Mouse (Mus musculus) naive thymus-derived CD4-positive, alpha-beta T cell, adult 2 months (primary cell): ENCODE results near the gene Pgap3.
A peak's percentile ranks its signal among the peaks of the same experiment; 100 is the strongest.

Experiments used
- DNase-seq: peaks from one replicate; pipeline ENCODE4 v3.0.0-alpha.2; 2011; ENCODE audit warnings: low read depth

Gene Pgap3

DNA sequence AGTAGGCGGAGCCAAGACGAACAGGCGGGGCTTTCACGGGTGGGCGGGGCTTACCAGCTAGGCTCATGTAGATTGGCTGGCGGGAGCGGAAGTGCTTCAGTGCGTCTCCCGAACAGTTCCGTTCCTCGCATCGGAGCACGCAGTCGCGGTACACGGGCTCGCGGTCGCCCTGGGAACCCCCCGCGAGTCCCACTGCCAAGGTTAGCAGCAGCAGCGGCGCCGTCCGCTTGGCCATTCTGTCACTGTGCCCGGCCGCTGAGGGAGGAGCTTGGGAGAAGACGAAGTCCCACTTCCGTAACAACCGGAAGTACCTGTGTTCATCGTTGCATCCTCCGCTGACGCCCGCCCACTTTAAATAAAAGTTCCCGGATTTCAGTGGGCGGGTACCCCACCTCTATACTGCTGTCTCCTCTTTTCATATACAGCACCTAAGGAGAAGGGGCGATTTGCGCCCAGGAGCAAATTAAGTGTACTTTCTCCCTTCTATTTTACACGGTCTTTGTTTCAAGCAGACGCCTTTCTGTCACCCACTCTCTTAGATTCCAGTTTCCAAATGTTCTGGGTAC is at the start of gene Pgap3:
Gene Pgap3 (minus strand): TSS at position 330 of the 566 bp plus-strand sequence.
- DNase-seq, result peak; percentile 95

DNA sequence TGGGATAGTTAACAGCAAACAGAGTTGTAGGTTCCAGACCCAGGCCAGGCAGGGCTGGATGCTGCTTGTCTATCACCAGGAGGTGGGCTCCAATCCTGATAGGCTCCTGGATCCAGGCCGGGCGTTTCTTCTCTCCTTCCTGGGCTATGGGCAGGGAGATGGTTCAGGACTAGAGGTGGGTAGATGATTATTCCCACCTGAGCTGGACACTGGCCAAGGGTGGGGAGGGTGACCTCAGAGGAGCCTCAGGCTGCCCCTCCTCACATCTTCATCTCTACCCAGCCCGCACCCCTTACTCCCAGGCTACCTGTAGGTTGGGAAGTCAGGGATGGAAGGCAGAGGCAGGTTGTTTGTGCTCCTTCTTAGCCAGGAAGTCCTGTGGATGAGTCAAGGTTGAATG is 49.1 kb upstream of the Pgap3 start:
- DNase-seq, result no peak

DNA sequence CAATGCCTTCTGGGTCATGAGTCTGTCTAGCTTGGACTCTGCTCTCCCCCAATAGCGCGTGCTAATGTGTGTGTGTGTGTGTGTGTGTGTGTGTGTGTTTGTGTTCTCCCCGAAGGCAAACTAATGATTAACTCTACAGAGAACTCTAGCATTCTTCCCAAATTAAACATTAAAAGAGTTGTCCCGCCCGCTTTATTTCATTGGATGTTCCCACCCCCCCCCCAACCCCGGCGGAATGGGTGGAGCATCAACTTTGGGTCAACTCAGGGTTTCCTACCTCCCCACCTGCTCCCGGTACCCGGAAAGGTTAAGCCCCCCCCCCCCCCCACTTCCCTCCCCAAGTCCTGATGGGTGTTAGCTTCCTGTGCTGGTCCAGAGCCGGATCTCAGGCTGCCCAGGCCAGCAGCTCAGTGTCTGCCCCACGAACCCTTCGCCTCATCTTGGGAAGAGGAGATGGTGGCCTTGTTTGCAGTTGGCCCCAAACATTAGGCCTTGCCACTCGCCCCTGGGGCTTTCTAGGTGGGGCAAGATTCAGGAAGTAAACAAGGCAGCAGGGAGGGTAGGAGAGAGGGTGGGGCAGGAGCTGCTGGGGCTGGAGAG is 48.0 kb upstream of the Pgap3 start:
- DNase-seq, result no peak

DNA sequence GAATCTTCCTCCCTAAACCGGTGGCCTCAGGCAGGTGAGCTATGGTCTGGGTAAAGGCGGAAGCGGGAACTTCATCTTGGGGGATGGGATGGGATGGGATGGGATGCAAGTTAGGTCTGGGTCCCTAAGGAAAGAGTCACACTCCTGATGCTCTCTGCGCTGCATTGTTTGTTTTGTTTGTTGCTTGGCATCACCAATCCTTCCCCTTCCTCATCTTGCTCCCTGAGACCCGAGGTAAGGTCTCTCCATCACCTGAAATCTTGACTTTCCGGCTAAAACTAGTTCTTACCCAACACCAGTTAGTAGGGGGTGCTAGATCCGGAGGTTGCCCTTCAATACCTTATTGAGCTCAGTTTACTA is 47.2 kb upstream of the Pgap3 start:
- DNase-seq, result no peak

DNA sequence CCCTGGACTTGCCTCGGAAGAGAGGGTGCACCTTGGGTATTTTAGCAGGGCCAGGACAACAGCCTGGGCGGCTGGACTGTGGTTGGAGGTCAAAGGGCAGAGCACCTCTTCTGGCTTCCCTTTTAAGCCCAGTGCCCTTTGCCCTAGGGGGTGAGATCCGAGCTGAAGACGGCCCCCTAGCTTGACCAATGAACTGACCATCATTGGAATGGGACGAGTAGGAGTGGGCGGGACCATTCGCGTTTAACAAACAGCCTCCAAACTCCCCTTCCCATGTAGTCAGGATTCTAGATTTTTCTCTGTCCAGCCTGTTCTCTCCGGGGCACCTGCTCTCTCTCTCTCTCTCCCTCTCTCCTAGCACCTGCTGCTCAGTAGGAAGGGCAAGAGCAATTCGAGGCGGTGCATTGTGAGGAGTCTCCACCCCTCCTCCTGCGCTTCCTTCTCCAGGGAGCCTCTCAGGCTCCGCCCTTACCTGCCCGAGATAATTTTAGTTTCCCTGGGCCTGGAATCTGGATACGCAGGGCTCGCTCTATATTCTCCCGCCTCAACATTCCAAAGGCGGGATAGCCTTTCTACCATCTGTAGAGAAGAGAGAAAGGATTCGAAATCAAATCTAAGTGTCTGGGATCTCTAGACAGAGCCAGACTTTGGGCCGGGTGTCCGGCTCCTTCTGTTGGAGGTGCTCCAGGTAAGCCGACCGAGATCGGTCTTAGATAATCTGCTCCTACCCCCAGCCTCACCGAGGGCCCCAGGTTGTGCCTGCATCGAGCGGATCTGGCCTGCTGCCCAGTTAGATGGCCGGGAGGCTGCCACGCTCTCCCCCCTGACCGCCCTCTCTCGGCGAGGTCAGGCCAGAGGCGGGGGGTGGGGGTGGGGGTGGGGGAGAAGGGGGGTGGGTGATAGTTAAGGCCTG is 46.5 kb upstream of the Pgap3 start:
- no peak for DNase-seq

DNA sequence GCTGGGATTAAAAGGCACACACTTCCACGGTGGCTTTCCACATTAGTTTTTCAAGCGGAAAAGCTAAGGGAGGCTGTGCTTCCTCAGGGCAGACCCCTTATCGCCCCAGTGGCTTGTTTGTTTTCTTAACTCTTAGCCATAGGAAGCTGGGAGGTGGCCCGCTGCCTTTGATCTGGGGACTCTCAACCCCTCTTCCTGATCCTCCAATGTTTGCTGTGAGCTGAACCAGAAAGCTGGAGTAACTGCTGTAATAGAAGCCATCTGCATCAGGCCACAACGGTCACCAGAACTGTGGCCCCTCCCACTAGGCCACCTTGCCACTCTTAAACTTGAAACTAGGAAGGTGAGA is 45.9 kb upstream of the Pgap3 start, which contains the start of gene Grb7:
Gene Grb7 (plus strand): TSS at position 182 of the 349 bp plus-strand sequence.
- DNase-seq, result no peak

DNA sequence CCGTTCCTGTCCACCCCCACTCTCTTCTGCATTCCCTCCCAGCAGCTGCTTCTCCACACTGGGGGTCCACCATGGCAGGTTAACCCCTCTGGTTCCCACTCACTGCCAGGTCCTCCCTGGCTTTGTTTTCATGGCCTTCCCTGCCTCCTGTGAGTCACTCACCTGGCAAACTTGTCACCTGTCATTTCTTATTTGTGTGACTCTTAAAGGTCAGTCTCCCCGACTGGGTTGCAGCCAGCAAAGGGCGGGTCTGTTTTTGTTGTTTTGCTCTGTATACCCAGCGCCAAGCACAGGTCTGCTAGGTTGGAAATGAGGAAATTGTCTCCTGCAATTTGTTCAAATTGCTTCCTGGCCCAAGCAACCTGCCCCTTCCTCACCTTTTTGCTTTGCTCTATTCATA is 45.4 kb upstream of the Pgap3 start:
- no peak for DNase-seq

DNA sequence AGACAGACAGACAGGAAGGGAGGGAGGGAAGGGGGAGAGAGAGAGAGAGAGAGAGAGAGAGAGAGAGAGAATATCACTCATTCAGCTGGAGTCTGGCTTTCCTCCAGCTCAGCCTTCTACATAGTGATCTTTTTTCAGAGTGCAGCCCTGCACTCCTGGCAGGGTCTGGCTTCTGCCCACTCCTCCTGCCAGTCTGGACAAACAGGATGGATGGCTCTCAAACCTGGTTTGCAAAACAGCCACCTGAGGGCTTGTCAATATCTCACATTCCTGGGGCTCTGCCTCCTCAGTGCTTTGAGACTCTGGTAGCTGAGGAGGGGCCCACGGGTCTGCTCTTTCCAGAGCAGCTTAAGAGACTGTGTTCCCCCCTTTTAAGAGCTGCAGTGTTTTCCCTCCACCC is 44.9 kb upstream of the Pgap3 start:
- DNase-seq, result no peak

DNA sequence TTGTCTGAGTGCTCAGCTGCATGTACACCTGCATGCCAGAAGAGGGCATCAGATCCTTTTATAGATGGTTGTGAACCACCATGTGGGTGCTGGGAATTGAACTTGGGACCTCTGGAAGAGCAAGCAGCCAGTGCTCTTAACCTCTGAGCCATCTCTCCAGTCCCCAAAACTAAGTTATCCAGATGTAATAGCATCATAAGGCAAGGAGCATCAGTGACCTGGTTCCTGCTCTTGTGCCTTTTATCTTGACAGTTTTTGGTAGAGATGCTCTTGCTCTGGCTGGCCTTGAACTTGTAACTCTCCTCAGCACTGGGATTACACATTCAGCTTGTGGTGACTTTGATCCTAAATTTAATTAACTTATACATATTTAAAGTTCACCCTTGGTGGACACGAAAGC is 43.4 kb upstream of the Pgap3 start:
- no peak for DNase-seq

DNA sequence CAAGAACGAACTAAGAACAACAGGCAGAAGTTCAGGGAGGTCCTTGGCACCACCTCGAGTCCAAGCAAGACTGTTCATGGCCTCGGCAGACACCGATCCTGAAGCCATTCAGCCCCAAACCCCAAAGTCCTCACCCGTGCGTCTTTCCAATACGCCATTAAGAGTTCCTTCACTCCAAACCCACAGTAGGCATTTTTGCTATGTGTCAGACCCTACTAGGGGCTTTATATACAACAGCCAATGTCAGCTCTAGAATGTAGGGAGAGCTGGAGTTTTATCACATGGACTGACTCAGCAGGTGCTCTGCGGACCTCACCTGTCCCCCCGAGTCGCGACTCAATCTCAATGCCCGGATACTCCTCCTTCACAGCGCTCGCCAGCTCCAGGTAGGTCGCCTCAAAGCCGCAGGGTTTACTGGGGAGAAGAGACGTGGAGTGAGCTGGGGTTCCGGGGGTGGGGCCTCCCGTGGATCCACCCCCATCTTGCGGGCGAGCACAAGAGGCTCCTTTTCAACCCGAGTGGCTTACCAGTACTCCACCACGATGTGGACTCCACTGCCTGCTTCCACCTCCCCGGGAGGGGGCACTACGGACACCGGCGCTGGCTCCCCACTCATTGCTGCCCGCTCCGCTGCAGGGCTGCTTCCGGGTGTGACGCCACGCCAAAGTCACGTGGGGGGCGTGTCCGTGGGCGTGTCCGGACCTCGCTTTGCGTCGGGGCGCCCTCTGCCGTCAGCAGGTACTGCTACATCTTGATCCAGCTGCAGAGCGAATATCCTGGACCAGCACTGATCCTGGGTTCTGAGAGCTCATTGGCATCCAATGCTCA is 38.3 kb upstream of the Pgap3 start, which contains the start of gene Mien1:
Gene Mien1 (minus strand): TSS at position 661 of the 828 bp plus-strand sequence.
- DNase-seq, result peak; percentile 97

DNA sequence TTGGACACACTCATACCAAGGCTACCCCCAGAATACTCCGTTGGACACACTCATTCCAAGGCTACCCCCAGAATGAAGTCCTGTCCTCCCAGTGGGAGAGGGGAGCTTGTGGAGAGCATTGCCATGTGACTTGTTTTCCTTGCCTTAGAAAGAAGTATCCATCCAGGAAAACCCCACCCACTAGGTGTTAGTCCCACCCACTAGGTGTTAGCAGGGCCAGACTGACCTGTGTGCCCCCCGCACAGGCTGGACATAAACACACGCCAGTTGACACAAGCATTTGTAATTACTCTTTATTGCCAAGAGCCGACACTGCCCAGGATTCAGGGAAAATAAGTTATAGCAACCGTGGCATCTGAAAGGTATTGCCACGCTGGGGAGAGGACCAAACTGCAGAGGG is 37.2 kb upstream of the Pgap3 start:
- DNase-seq, result no peak

DNA sequence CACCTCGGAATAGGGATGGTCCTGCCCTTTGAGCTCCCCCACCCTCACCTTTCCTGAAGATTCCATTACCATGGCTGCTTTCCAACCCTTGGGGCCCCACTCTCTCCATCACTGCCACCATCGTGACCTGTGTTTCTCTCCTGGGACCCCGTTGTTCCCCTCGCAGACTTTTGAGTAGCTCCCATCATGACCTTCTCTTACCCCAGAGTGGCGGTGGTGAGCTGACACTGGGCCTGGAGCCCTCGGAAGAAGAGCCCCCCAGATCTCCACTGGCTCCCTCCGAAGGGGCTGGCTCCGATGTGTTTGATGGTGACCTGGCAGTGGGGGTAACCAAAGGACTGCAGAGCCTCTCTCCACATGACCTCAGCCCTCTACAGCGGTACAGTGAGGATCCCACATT is 35.4 kb upstream of the Pgap3 start:
- DNase-seq, result no peak

DNA sequence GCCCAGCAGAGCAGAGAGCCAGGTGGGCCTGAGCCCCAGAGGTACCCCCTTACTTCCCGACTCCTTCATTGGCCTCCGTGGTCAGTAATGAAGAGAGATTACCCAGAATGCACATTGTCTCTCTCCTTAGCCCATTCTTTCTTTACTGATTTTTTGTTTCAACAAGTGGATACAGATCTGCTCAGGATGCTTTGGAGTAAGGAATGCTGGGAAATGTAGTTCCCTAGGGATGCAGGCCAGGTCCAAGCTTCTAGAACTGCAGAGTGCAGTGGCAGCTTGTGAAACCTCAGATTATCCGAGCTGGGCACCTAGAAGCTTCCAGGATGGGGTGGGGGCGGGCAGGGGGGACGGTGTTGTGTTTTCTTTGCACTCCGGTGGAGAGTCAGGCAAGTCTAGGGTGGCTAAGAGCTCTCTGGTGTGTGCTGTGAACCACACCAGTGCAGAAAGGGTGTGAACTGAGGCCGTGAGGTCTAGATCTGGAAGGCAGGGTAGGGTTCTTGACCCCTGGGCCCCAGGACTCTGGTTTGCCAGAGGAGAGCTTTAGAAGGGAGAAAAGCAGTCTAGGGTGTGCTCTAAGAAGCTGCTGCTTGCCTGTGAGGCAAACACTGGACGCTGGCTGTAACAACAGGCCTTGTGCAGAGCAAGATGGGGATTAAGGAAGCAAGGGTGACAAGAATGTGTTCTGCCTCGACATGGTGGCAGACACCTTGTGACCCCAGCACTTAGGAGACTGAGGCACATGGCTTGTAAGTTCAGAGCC is 31.6 kb upstream of the Pgap3 start:
- no peak for DNase-seq

DNA sequence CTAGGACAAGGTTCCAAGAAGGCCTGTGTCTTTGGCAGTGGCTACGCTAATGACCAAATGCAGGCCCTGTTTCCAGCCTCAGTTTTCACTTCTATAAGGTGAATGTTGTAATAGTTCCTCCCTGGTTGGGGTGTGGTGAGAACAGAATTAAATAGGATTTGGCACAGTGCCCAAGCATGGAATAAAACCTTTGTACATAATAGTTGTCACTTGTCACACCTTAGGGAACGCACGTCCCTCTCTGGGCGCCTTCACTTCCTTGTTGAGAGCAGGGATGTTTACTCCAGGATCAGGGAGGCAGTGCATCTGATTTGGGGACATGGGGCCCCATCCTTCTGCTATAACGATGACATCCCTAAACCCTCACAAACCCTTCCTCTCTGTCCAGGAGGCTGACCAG is 28.1 kb upstream of the Pgap3 start:
- no peak for DNase-seq

DNA sequence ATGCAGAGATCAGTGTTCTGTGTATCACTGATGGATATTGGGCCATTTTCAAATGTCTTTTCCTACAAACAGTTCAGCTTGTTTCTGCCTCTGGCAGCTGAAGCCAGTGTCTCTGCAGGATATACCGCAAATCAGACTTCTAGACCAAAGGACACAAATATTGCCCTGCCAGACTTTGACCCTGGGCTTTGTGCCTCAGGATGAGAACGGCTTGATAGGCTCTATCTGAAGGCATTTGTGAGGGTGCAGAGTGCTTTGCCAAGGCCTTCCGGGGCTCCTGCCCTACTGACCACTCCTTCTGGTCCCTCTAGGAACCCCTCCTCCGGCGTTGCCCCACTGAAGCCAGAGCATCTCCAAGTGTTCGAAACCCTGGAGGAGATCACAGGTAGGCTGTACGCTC is 26.3 kb upstream of the Pgap3 start:
- no peak for DNase-seq

DNA sequence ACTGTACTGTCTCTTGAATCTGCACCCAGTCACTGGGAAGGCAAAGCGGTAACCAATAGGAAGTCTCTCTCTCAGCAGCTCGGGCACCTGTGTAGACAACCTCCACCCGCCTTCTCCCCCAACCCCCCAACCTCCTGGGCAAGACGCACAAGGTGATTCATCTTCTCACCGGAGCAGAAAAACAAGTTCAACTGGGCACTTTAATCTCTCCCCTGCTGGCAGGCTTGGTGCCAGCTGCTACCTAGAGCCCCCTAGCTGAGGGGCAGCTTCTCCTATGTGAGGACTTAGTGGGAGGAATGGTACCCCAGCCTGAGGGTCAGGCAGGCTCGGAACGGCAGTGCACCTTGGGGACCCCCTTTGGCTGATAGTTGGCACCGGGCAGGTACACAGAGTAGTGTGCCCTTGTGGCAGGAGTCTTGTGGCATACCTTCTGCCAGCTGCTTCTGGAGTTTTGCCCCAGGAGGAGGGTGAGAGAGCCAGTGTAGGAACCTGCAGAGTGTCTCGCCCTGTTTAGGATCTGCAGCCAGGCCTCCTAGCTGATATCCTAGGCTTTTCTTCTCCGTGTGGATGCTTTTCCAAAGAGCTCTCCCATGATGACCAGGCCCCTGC is 18.8 kb upstream of the Pgap3 start:
- DNase-seq, result no peak

DNA sequence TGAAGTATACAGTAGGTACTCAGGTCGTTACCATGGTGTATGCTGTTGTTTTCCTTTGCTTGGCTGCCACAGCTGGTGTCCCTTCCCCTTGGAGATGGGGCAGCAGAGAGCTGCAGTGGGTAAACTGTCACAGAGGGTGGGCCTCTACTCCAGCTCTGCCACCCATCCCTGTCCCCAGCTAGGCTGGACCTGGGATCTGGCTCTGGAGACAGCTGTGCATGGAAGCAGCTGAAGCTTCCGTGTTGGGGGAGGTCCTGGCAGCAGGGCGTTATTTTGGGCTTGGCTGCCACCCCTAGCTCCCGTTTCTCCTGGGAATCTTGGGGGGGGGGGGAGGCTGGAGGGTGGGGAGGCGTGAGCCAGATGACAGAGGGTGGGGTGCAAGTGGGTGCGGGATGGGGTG is 18.0 kb upstream of the Pgap3 start:
- DNase-seq, result no peak

DNA sequence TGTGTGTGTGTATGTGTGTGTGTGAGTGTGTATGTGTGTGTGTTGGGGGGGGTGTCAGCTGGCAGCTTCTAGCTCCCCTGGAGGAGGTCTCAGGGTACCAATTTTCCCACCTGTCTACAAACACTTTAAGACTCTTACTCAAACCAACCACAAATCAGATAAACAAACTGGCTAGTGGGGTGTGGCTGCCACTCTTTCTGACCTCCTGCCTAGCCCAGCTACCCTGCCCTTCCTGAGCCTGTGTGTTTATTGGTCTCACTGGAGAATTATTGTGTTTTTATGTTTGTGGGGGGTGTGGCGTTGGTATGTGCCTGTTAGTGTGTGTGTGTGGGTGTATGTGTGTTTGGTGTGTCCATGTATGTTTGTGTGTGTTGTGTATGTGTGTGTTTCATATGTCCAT is 16.8 kb upstream of the Pgap3 start:
- DNase-seq, result no peak

DNA sequence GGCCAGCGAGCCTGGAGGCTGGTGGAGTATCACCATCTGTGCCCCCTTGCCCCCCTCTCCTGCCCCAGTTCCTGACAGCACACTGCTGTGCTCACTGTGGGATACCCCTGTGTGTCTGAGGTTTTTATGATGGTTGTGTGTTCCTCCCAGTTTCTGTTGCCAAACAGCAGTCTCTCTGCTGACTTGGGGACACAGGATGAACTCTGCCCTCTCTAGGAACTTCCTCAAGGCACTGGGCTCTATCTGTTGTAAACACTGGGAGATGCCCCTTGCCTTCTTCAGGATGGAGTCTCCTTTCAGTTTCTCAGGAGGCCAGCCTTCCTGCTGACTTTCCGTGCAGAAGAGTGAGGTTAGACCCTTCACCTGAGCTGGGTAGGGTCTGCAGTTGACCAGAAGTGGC is 13.9 kb upstream of the Pgap3 start:
- no peak for DNase-seq

DNA sequence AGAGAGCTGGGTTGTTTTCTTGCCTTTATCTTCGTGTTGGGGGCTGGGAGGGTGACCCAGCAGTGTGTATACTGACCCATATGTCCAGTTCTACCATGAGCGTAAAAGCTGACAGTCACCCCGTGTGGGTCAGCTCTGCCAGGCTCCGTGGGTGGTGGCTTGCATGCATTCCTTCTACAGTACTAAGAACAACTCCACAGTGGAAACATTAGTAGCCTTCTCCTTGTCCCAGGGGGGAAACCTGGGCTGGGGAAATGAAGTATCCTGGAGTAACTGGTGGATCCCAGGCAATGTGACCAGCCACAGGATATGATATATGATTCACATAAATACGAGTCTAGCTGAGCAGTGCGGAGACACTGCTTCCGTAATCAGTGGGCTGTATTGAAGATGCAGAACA is 13.4 kb upstream of the Pgap3 start:
- no peak for DNase-seq

DNA sequence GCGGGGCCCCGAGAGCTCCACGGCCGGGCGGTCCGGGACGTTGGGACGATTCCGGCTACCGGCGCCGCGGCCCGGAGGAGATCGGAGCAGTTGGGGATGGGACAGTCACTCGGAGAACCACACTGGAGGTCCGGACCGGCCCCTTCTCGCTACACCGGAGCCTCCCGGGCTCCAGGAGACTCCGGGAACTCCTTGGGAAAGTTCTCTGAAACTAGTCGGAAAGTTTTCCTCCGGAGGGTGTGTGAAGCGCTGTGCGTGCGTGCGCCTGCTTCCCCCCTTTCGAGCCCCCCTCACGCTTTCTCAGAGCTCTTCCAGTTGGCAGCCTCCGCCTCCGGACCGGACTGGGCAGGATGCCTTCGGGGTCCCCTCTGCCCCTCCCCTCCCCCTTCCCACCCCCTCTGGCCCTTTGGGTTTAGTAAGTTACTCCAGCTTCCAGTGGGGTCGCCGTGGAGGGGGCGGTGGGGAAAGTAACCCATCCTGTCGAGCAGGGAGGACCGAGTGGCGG is 12.6 kb upstream of the Pgap3 start:
- DNase-seq, result no peak
